Mouse (Mus musculus) olfactory bulb, adult 2 months (tissue): ENCODE measurements around the gene Trmt44.

Source experiments
- CTCF ChIP-seq: fragments of 200-500 bp; IDR thresholded peaks from 2 replicates; pipeline ENCODE4 v1.5.1; 2012; ENCODE audit warnings: low read depth, mild to moderate bottlenecking, low read length, moderate library complexity; ENCODE audit not compliant: insufficient read depth
- POLR2A ChIP-seq: fragments of 200-500 bp; IDR thresholded peaks from 2 replicates; pipeline ENCODE4 v1.6.1; 2012; ENCODE audit warnings: mild to moderate bottlenecking, low read depth, low read length, moderate library complexity; ENCODE audit not compliant: insufficient read depth

- TF ChIP-seq CTCF (no peak), POLR2A (no peak)
Observed at GRCm38 (mm10) chr5:35576409-35577020, 1.6 kb upstream of the Trmt44 start.
